Mouse (Mus musculus) intestine, embryonic 14.5 days (tissue): ENCODE results near the gene Cluap1. TPM values are rescaled to one million over a fixed set of nuclear protein-coding genes. Genes with fewer than 3 reads are reported as not detected.

Source experiments
- ATAC-seq: fragments of 200-750 bp; cut with Nextera tagmentation; replicated peaks from 2 replicates; pipeline ENCODE4 v1.8.0; 2017; ENCODE audit warnings: low read depth, moderate number of reproducible peaks, moderate TSS enrichment, moderate library complexity; ENCODE audit not compliant: low FRiP score, low TSS enrichment
- DNase-seq: peaks from one replicate; pipeline ENCODE4 v3.0.0-alpha.2; 2018; ENCODE audit warnings: low spot score
- H3K27ac ChIP-seq: fragments of 300-500 bp; sonication (generic); 2 replicates; pipeline ENCODE4 v1.5.1; 2014; ENCODE audit warnings: low read depth, mild to moderate bottlenecking, control low read depth
- H3K27me3 ChIP-seq: fragments of 300-500 bp; sonication (generic); replicated peaks from 2 replicates; pipeline ENCODE4 v1.6.1; 2014; ENCODE audit warnings: low read length, control low read depth; ENCODE audit not compliant: control insufficient read depth, insufficient read depth
- H3K36me3 ChIP-seq: fragments of 300-500 bp; sonication (generic); 2 replicates; pipeline ENCODE4 v1.6.1; 2014; ENCODE audit warnings: low read length, control low read depth; ENCODE audit not compliant: control insufficient read depth, insufficient read depth
- H3K4me1 ChIP-seq: fragments of 300-500 bp; sonication (generic); replicated peaks from 2 replicates; pipeline ENCODE4 v1.6.1; 2014; ENCODE audit warnings: low read length, control low read depth, mixed read lengths; ENCODE audit not compliant: control insufficient read depth, insufficient read depth
- H3K4me2 ChIP-seq: fragments of 300-500 bp; sonication (generic); 2 replicates; pipeline ENCODE4 v1.6.1; 2014; ENCODE audit warnings: low read length
- H3K4me3 ChIP-seq: fragments of 300-500 bp; sonication (generic); 2 replicates; pipeline ENCODE4 v1.5.1; 2014; ENCODE audit warnings: low read depth, low read length, control low read depth, mixed read lengths
- H3K9ac ChIP-seq: fragments of 300-500 bp; sonication (generic); 2 replicates; pipeline ENCODE4 v1.6.1; 2014; ENCODE audit warnings: mild to moderate bottlenecking, low read length
- H3K9me3 ChIP-seq: fragments of 300-500 bp; sonication (generic); 2 replicates; pipeline ENCODE4 v1.6.1; 2016; ENCODE audit warnings: low read length, control low read depth; ENCODE audit not compliant: control insufficient read depth
- WGBS: fragments of 180-500 bp; shearing (Covaris S2); extraction: QIAGEN DNeasy Blood & Tissue Kit; methylation state at CpG from one replicate; pipeline ENCODE4 v1.1.7; 2014; 5-methylcytosine and 5-hydroxymethylcytosine counted together
- polyA plus RNA-seq: library from polyadenylated mRNA; unstranded; fragments of >200 nt; fragmentation: Nextera tagmentation; extraction: Ambion mirVana; gene quantifications from 2 replicates; pipeline ENCODE4 v1.2.1, GENCODE M21; 2014

Gene Cluap1
- polyA plus RNA-seq, 1 experiment from 2014 or later, result 21.8 TPM

GRCm38 (mm10) chr16:3923966-3924365 lies 15.4 kb downstream of the Cluap1 start:
- 92% methylated on average over 4 of the region's 4 CpGs for WGBS
- ATAC-seq (no peak), DNase-seq (no peak)
- H3K27me3 ChIP-seq, result no peaks in the 10 kb centered on the region
- H3K27ac ChIP-seq, result no peak overlapping the region
- no peak overlapping the region for H3K4me2 ChIP-seq
- H3K9me3 ChIP-seq, result no peaks in the 10 kb centered on the region
- peaks cover 67% of the 10 kb centered on the region for H3K36me3 ChIP-seq
- no peak overlapping the region for H3K4me3 ChIP-seq
- no peak overlapping the region for H3K9ac ChIP-seq
- no peaks in the 10 kb centered on the region for H3K4me1 ChIP-seq

DNA sequence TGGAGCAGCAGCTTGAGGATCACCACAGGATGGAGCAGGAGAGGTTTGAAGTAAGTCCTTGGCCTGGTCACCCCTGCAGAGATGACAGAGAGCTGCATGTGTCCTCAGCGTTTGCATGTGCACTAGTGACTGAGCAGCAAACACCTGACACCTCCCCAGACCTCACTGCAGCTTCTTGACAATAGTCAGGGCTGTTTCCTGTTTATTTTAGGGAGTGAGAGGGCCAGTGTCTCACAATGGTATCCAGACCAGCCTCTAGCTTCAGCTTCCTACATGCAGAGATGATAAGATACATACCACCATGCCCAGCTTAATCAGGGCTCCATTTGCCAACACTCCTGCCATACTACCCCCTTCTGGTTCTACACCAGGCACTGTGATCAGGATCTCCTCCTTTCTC lies 20.0 kb downstream of the Cluap1 start:
- Histone ChIP-seq H3K9me3 (no peaks in the 10 kb centered on the region), H3K4me3 (no peak overlapping the region), H3K4me2 (no peak overlapping the region), H3K27ac (no peak overlapping the region), H3K36me3 (peaks cover 58% of the 10 kb centered on the region), H3K9ac (no peak overlapping the region), H3K27me3 (no peaks in the 10 kb centered on the region), H3K4me1 (no peaks in the 10 kb centered on the region)
- ATAC-seq (no peak), DNase-seq (no peak)
- 26% methylated on average over 1 of the region's 1 CpGs for WGBS

GRCm38 (mm10) chr16:3929151-3929550 lies 20.6 kb downstream of the Cluap1 start:
- H3K27me3 ChIP-seq, result no peaks in the 10 kb centered on the region
- no peak overlapping the region for H3K9ac ChIP-seq
- no peak overlapping the region for H3K27ac ChIP-seq
- H3K4me2 ChIP-seq, result no peak overlapping the region
- peaks cover 58% of the 10 kb centered on the region for H3K36me3 ChIP-seq
- H3K9me3 ChIP-seq, result no peaks in the 10 kb centered on the region
- no peak for ATAC-seq
- 82% methylated on average over 7 of the region's 7 CpGs for WGBS
- no peaks in the 10 kb centered on the region for H3K4me1 ChIP-seq
- no peak for DNase-seq
- H3K4me3 ChIP-seq, result no peak overlapping the region

DNA sequence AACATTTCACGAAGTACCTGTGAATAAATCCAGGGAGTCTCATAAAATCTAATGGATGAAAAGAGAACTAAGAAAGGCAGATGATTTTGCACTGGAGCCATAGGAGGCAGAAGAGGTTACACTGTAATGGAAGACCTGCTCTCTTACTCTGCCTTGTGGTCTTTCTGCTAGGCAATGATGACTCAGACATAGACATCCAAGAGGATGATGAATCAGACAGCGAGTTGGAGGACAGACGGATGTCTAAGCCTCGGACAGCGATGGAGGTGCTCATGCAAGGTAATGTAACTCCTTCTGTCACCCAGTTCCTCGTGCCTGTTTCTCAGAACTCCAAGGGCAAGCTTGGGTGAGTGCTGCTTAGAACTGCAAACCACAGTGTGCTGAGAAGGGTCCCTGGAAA lies 24.9 kb downstream of the Cluap1 start:
- Histone ChIP-seq H3K27ac (no peak overlapping the region), H3K9ac (no peak overlapping the region), H3K36me3 (peaks cover 63% of the 10 kb centered on the region), H3K4me3 (no peak overlapping the region), H3K4me1 (no peaks in the 10 kb centered on the region), H3K4me2 (no peak overlapping the region), H3K9me3 (no peaks in the 10 kb centered on the region), H3K27me3 (no peaks in the 10 kb centered on the region)
- DNase-seq (no peak), ATAC-seq (no peak)
- WGBS, result 91% methylated on average over 6 of the region's 6 CpGs

DNA sequence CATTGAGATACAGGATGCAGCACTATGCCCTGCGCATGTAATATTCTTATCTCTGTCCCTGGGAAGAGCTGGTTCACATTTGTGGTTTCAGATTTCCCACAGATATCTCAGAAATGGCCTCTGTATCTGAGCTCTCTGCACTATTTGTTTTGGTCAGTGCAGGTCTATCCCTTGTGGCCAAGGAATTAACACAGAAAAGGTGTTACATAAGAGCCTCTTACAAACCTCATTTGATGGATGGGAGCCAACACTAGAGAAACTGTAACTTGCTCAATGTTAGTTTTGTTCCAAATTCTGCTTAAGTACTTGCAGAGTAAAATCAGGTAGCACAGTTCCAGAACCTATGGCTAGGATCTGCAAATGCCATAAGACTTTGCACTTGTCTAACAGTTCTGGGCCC lies 25.5 kb downstream of the Cluap1 start:
- DNase-seq (no peak), ATAC-seq (no peak)
- peaks cover 66% of the 10 kb centered on the region for H3K36me3 ChIP-seq
- H3K9ac ChIP-seq, result no peak overlapping the region
- H3K4me2 ChIP-seq, result no peak overlapping the region
- WGBS, result 93% methylated on average over 1 of the region's 1 CpGs
- no peak overlapping the region for H3K27ac ChIP-seq
- no peaks in the 10 kb centered on the region for H3K27me3 ChIP-seq
- H3K4me3 ChIP-seq, result no peak overlapping the region
- H3K9me3 ChIP-seq, result no peaks in the 10 kb centered on the region
- no peaks in the 10 kb centered on the region for H3K4me1 ChIP-seq

DNA sequence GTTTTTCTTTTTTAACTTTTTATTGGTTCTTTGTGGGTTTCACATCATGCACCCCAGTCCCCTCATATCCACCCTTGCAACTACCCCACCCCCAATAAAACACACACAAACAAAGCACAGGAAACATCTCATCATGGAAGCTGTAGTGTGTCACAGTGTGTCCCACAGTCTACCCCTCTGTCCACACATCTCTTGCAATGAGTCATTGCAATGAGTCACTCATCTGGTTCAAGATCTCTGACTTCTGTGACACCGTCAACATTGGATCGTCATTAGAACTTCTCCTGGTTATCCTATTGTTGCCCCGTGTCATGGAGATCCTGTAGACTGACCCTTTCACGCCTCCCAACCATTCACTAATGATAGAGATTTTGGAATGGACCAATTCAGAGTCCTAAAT lies 26.1 kb downstream of the Cluap1 start:
- H3K4me1 ChIP-seq, result no peaks in the 10 kb centered on the region
- DNase-seq (no peak), ATAC-seq (no peak)
- no peaks in the 10 kb centered on the region for H3K27me3 ChIP-seq
- no peaks in the 10 kb centered on the region for H3K9me3 ChIP-seq
- no peak overlapping the region for H3K9ac ChIP-seq
- H3K27ac ChIP-seq, result no peak overlapping the region
- H3K4me3 ChIP-seq, result no peak overlapping the region
- 92% methylated on average over 4 of the region's 4 CpGs for WGBS
- peaks cover 65% of the 10 kb centered on the region for H3K36me3 ChIP-seq
- no peak overlapping the region for H3K4me2 ChIP-seq

DNA sequence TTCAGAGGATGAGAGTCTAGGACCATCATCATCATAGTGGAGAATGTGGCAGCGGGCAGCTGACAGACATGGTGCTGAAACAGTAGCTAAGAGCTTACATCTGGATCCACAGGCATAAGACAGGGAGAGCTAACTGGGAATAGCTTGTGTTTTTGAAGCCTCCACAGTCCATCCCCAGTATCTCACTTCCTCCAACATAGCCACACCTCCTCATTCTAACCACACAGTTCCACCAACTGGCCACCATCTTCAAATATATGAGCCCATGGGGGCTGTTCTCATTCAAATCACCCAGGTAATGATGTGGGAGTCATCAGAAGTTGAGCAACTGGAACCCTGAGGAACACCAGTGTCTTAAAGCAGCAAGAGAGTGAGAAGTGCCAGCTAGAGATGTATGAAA lies 42.5 kb downstream of the Cluap1 start:
- Histone ChIP-seq H3K9me3 (no peaks in the 10 kb centered on the region), H3K4me3 (no peak overlapping the region), H3K27ac (no peak overlapping the region), H3K4me2 (no peak overlapping the region), H3K36me3 (no peaks in the 10 kb centered on the region), H3K4me1 (no peaks in the 10 kb centered on the region), H3K27me3 (no peaks in the 10 kb centered on the region), H3K9ac (no peak overlapping the region)
- DNase-seq, result no peak
- ATAC-seq, result no peak
- 87% methylated on average over 1 of the region's 1 CpGs for WGBS

GRCm38 (mm10) chr16:3956369-3956768 lies 47.8 kb downstream of the Cluap1 start:
- DNase-seq (no peak), ATAC-seq (no peak)
- Histone ChIP-seq H3K4me3 (no peak overlapping the region), H3K9ac (no peak overlapping the region), H3K27ac (no peak overlapping the region), H3K9me3 (no peaks in the 10 kb centered on the region), H3K27me3 (no peaks in the 10 kb centered on the region), H3K4me2 (no peak overlapping the region), H3K36me3 (no peaks in the 10 kb centered on the region), H3K4me1 (no peaks in the 10 kb centered on the region)
- 92% methylated on average over 6 of the region's 6 CpGs for WGBS

DNA sequence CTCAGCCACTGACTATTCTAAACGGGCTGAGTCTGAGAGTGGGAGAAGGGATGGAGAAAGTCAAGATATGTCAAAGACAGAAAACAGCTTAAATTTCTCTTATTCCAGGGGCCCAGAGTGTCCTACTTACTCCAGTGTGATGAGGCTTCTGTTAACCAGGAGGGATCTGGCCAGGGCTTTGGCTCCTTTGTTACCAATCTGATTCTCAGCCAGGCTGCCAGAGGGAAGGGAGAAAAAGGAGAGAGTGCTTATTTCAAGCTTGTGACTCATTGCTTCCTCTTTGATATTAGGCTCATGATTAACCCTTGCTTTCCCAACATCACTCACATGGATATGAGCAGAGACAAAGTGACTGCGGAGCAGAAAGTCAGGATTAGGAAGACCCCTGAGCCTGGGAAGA lies 50.7 kb downstream of the Cluap1 start:
- Histone ChIP-seq H3K9ac (no peak overlapping the region), H3K4me1 (no peaks in the 10 kb centered on the region), H3K27ac (no peak overlapping the region), H3K4me2 (no peak overlapping the region), H3K27me3 (no peaks in the 10 kb centered on the region), H3K36me3 (no peaks in the 10 kb centered on the region), H3K9me3 (no peaks in the 10 kb centered on the region), H3K4me3 (no peak overlapping the region)
- DNase-seq, result no peak
- WGBS, result 43% methylated on average over 2 of the region's 2 CpGs
- no peak for ATAC-seq
